Mouse (Mus musculus): ENCODE measurements at regions not wholly inside any gene's neighbourhood (a gene's known extent, or its start where the extent isn't known, plus 50 kb on each side); places are given as distances from the start of the nearest gene placed in this dataset.

- peak; percentile 31 for DNase-seq (ENCODE audit: low spot score)
- Histone ChIP-seq H3K9ac (replicated peaks; ENCODE audit: low read length, poor library complexity, severe bottlenecking) (no peak overlapping the region), H3K27me3 (ENCODE audit: insufficient read depth, low read length) (no peaks in the 10 kb centered on the region), H3K27ac (ENCODE audit: low read depth, low read length) (no peak overlapping the region), H3K9me3 (ENCODE audit: low read length) (no peaks in the 10 kb centered on the region), H3K4me1 (ENCODE audit: insufficient read depth, low read length) (peaks cover 5% of the 10 kb centered on the region; the same call in 1 of the 2 replicates), H3K4me3 (ENCODE audit: low read depth, low read length) (no peak overlapping the region), H3K36me3 (ENCODE audit: insufficient read depth, low read length) (no peaks in the 10 kb centered on the region), H3K4me2 (ENCODE audit: low read depth, low read length, poor library complexity, severe bottlenecking) (no peak overlapping the region)
- TF ChIP-seq CTCF (IDR thresholded peaks at IDR 0.05), result no peak
- no peak for ATAC-seq (ENCODE audit: low FRiP score)
- 21% methylated on average over 7 of the region's 7 CpGs for WGBS
These were observed 202.5 kb downstream of the Arhgef10l start for GRCm38 (mm10) chr4:140463296-140463695.

- Histone ChIP-seq H3K4me1 (ENCODE audit: insufficient read depth, low read length) (peaks cover 11% of the 10 kb centered on the region), H3K4me2 (ENCODE audit: low read depth, low read length, poor library complexity, severe bottlenecking) (no peak overlapping the region), H3K36me3 (ENCODE audit: insufficient read depth, low read length) (no peaks in the 10 kb centered on the region), H3K9me3 (ENCODE audit: low read length) (no peaks in the 10 kb centered on the region), H3K27me3 (ENCODE audit: insufficient read depth, low read length) (no peaks in the 10 kb centered on the region), H3K4me3 (ENCODE audit: low read depth, low read length) (no peak overlapping the region), H3K9ac (replicated peaks; ENCODE audit: low read length, poor library complexity, severe bottlenecking) (no peak overlapping the region), H3K27ac (ENCODE audit: low read depth, low read length) (no peak overlapping the region)
- DNase-seq (ENCODE audit: low spot score) (no peak), ATAC-seq (ENCODE audit: low FRiP score) (no peak)
- 65% methylated on average over 16 of the region's 16 CpGs for WGBS
- TF ChIP-seq CTCF (IDR thresholded peaks at IDR 0.05), result no peak
These were observed 204.5 kb downstream of the Arhgef10l start for GRCm38 (mm10) chr4:140461317-140461716.

GRCm38 (mm10) chr4:140449062-140449461 is 202.5 kb upstream of the Igsf21 start:
- H3K4me2 ChIP-seq (ENCODE audit: low read depth, low read length, poor library complexity, severe bottlenecking), result no peak overlapping the region
- no peaks in the 10 kb centered on the region for H3K36me3 ChIP-seq (ENCODE audit: insufficient read depth, low read length)
- 87% methylated on average over 10 of the region's 10 CpGs for WGBS
- H3K4me1 ChIP-seq (ENCODE audit: insufficient read depth, low read length), result no peaks in the 10 kb centered on the region
- no peak overlapping the region for H3K4me3 ChIP-seq (ENCODE audit: low read depth, low read length)
- no peak overlapping the region for H3K27ac ChIP-seq (ENCODE audit: low read depth, low read length)
- no peak for DNase-seq (ENCODE audit: low spot score)
- no peak for TF ChIP-seq CTCF (IDR thresholded peaks at IDR 0.05)
- no peak overlapping the region for H3K9ac ChIP-seq (replicated peaks; ENCODE audit: low read length, poor library complexity, severe bottlenecking)
- no peaks in the 10 kb centered on the region for H3K9me3 ChIP-seq (ENCODE audit: low read length)
- no peaks in the 10 kb centered on the region for H3K27me3 ChIP-seq (ENCODE audit: insufficient read depth, low read length)
- no peak for ATAC-seq (ENCODE audit: low FRiP score)

GRCm38 (mm10) chr4:140446455-140446854 is 199.9 kb upstream of the Igsf21 start:
- no peak overlapping the region for H3K4me2 ChIP-seq (ENCODE audit: low read depth, low read length, poor library complexity, severe bottlenecking)
- no peak for DNase-seq (ENCODE audit: low spot score)
- TF ChIP-seq CTCF (IDR thresholded peaks at IDR 0.05), result no peak
- 95% methylated on average over 6 of the region's 6 CpGs for WGBS
- H3K4me1 ChIP-seq (ENCODE audit: insufficient read depth, low read length), result no peaks in the 10 kb centered on the region
- no peak overlapping the region for H3K4me3 ChIP-seq (ENCODE audit: low read depth, low read length)
- no peak overlapping the region for H3K27ac ChIP-seq (ENCODE audit: low read depth, low read length)
- H3K9me3 ChIP-seq (ENCODE audit: low read length), result no peaks in the 10 kb centered on the region
- no peaks in the 10 kb centered on the region for H3K27me3 ChIP-seq (ENCODE audit: insufficient read depth, low read length)
- no peak for ATAC-seq (ENCODE audit: low FRiP score)
- no peak overlapping the region for H3K9ac ChIP-seq (replicated peaks; ENCODE audit: low read length, poor library complexity, severe bottlenecking)
- H3K36me3 ChIP-seq (ENCODE audit: insufficient read depth, low read length), result no peaks in the 10 kb centered on the region

- no peak for ATAC-seq (ENCODE audit: low FRiP score)
- H3K4me1 ChIP-seq (ENCODE audit: insufficient read depth, low read length), result no peaks in the 10 kb centered on the region
- H3K9me3 ChIP-seq (ENCODE audit: low read length), result no peaks in the 10 kb centered on the region
- no peak overlapping the region for H3K9ac ChIP-seq (replicated peaks; ENCODE audit: low read length, poor library complexity, severe bottlenecking)
- H3K27me3 ChIP-seq (ENCODE audit: insufficient read depth, low read length), result no peaks in the 10 kb centered on the region
- DNase-seq (ENCODE audit: low spot score), result no peak
- no peak overlapping the region for H3K27ac ChIP-seq (ENCODE audit: low read depth, low read length)
- no peaks in the 10 kb centered on the region for H3K36me3 ChIP-seq (ENCODE audit: insufficient read depth, low read length)
- H3K4me2 ChIP-seq (ENCODE audit: low read depth, low read length, poor library complexity, severe bottlenecking), result no peak overlapping the region
- no peak overlapping the region for H3K4me3 ChIP-seq (ENCODE audit: low read depth, low read length)
- no peak for TF ChIP-seq CTCF (IDR thresholded peaks at IDR 0.05)
- WGBS, result 83% methylated on average over 5 of the region's 5 CpGs
These were observed 199.3 kb upstream of the Igsf21 start for GRCm38 (mm10) chr4:140445931-140446330.

GRCm38 (mm10) chr4:140443221-140443620 is 196.6 kb upstream of the Igsf21 start:
- DNase-seq (ENCODE audit: low spot score), result peak; percentile 44
- 82% methylated on average over 6 of the region's 6 CpGs for WGBS
- Histone ChIP-seq H3K4me3 (ENCODE audit: low read depth, low read length) (no peak overlapping the region), H3K4me2 (ENCODE audit: low read depth, low read length, poor library complexity, severe bottlenecking) (no peak overlapping the region), H3K4me1 (ENCODE audit: insufficient read depth, low read length) (no peaks in the 10 kb centered on the region), H3K9ac (replicated peaks; ENCODE audit: low read length, poor library complexity, severe bottlenecking) (no peak overlapping the region), H3K27me3 (ENCODE audit: insufficient read depth, low read length) (no peaks in the 10 kb centered on the region), H3K27ac (ENCODE audit: low read depth, low read length) (no peak overlapping the region), H3K36me3 (ENCODE audit: insufficient read depth, low read length) (no peaks in the 10 kb centered on the region), H3K9me3 (ENCODE audit: low read length) (no peaks in the 10 kb centered on the region)
- no peak for TF ChIP-seq CTCF (IDR thresholded peaks at IDR 0.05)
- no peak for ATAC-seq (ENCODE audit: low FRiP score)
